ENCODE assay signal across 1 mouse cellular context in the genomic region with DNA sequence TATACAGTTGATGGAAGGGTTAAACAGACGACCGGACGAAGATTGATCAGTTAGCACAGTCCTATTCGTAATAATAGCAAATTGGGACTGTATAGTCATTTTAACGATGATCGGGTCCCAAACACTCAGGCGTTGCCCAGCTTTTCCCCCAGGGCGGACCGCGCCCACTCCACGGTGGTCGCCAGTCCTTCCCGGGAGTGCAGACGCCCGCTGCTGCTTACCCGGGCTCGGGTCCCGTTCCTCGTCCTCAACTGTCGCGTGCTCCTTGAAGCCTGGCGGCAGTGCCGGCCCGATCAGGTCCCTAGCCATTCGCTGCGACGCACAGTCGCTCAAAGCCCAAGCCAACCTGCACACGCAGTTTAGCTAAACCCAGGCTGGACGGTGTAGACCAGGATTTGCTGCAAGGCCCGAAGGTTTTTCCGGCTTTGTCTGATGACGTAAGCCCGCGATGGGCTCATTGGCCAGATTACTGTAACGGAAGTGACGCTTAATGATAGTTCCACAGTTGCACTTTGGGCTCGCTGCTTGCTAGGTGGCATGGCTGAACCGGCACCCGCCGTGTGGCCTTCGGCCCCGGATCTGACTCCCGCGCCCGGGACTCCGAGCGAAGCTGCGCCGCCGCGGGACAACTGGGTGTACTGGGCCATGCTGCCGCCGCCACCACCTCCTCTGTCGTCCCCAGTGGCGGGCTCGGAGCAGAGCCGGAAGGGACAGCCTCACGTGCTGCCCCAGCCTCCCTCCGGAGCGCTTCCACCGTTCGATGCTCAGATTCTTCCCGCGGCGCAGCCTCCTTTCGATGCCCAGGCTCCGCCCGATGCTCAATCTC.
TF ChIP-seq lines count a peak whose summit lies in the region.

Gene Gpalpp1, minus strand, starts transcription at position 365 of the 826 bp plus-strand sequence.
Gene Nufip1, plus strand, starts transcription at position 496 of the 826 bp plus-strand sequence.

TF ChIP-seq in CH12.LX, 34 proteins besides CTCF, POLR2A, EP300 and RAD21 (continued from another document):
- TF ChIP-seq USF2 (conservative IDR thresholded peaks at IDR 0.05; ENCODE audit: low read depth, low read length) (no peak; the same call in 1 of the 2 replicates), PAX5 (IDR thresholded peaks at IDR 0.05; ENCODE audit: low read length) (no peak), HCFC1 (IDR thresholded peaks at IDR 0.05; ENCODE audit: low read depth, low read length) (peak; percentile 95), MXI1 (IDR thresholded peaks at IDR 0.05; ENCODE audit: low read depth, low read length) (peak; percentile 99), MAX (IDR thresholded peaks at IDR 0.05; ENCODE audit: low read length) (peak; percentile 93), NELFE (IDR thresholded peaks at IDR 0.05; ENCODE audit: low read depth, low read length) (peak; percentile 91), CHD2 (IDR thresholded peaks at IDR 0.05; ENCODE audit: low read length) (peak; percentile 92), ETS1 (conservative IDR thresholded peaks at IDR 0.05; ENCODE audit: low read depth, low read length) (0 out of 2 replicates have a peak, but pooled peaks have one; percentile 14), MAFK (IDR thresholded peaks at IDR 0.05; ENCODE audit: insufficient replicate concordance, low read length) (peak; percentile 62; the same call in 1 of the 2 replicates), JUN (IDR thresholded peaks at IDR 0.05; ENCODE audit: insufficient read depth, low read depth, low read length) (peak; percentile 36; the same call in 1 of the 2 replicates), CHD1 (IDR thresholded peaks at IDR 0.05; ENCODE audit: low read depth, low read length) (0 out of 2 replicates have a peak, but pooled peaks have one; percentile 0), IRF4 (IDR thresholded peaks at IDR 0.05; ENCODE audit: low read depth, low read length) (peak; percentile 62), SMC3 (IDR thresholded peaks at IDR 0.05; ENCODE audit: low read depth, low read length) (no peak), KAT2A (IDR thresholded peaks at IDR 0.05; ENCODE audit: insufficient replicate concordance, low read length) (peak; percentile 93), GABPA (IDR thresholded peaks at IDR 0.05; ENCODE audit: insufficient replicate concordance, low read depth, low read length) (no peak; the same call in 1 of the 2 replicates), JUND (conservative IDR thresholded peaks at IDR 0.05; ENCODE audit: low read depth, low read length) (peak; percentile 67), NRF1 (IDR thresholded peaks at IDR 0.05; ENCODE audit: low read depth, low read length) (no peak; the same call in 1 of the 2 replicates), MAZ (IDR thresholded peaks at IDR 0.05; ENCODE audit: low read depth, low read length) (peak; percentile 59; the same call in 1 of the 2 replicates), TCF12 (IDR thresholded peaks at IDR 0.05; ENCODE audit: low read depth, low read length) (peak; percentile 85), BHLHE40 (IDR thresholded peaks at IDR 0.05; ENCODE audit: low read depth, low read length) (peak; percentile 95), MYC (IDR thresholded peaks at IDR 0.05; ENCODE audit: low read depth, low read length) (peak; percentile 96), RCOR1 (conservative IDR thresholded peaks at IDR 0.05; ENCODE audit: low read depth, low read length) (peak; percentile 81), POLR2AphosphoS2 (IDR thresholded peaks at IDR 0.05; ENCODE audit: low read depth, low read length) (peak; percentile 65; the same call in 1 of the 2 replicates), ZC3H11A (IDR thresholded peaks at IDR 0.05; ENCODE audit: low read depth, low read length) (no peak), ZMIZ1 (IDR thresholded peaks at IDR 0.05; ENCODE audit: low read depth, low read length) (peak; percentile 79), SIN3A (IDR thresholded peaks at IDR 0.05; ENCODE audit: low read length) (peak; percentile 100), TBP (conservative IDR thresholded peaks at IDR 0.05; ENCODE audit: low read depth, low read length) (peak; percentile 86), MEF2A (IDR thresholded peaks at IDR 0.05; ENCODE audit: borderline replicate concordance, low read depth, low read length) (peak; percentile 80), UBTF (IDR thresholded peaks at IDR 0.05; ENCODE audit: low read depth, low read length) (no peak)
TF ChIP-seq in CH12.LX: peak in this region for 25.
